Mouse (Mus musculus) cortical plate, adult 2 months (tissue): ENCODE data around the gene Arid5b.

Experiments used
- CTCF ChIP-seq: fragments of 200-500 bp; IDR thresholded peaks from 2 replicates; pipeline ENCODE4 v1.5.1; 2011; ENCODE audit warnings: mild to moderate bottlenecking, control low read depth, low read length; ENCODE audit not compliant: insufficient read depth; ENCODE audit errors: extremely low read depth
- POLR2A ChIP-seq: fragments of 200-500 bp; IDR thresholded peaks from 2 replicates; pipeline ENCODE4 v1.6.1; 2011; ENCODE audit warnings: mild to moderate bottlenecking, low read length, control low read depth; ENCODE audit not compliant: insufficient read depth; ENCODE audit errors: extremely low read depth

DNA sequence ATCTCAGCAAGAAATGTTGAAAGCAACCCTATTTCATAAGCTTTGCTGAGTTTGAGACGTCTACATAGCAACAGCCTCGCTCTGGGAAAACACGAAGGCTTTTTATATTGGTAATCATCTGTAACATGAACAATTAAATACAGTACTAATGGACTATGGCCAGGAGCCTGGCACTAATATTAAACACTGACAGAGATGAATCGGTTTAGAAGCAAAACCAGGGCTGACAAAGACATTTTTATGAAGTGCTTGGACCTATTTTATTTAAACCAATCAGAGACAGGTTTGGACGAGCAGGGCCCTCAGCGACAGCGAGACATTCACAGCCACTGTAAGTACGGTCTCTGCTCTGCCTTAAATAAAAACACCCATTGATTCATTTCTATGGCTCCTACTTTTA lies 165.6 kb downstream of the Arid5b start:
- no peak for TF ChIP-seq POLR2A
- no peak for TF ChIP-seq CTCF
